Mouse (Mus musculus): ENCODE results near the gene Acacb. TPM values are rescaled to one million over a fixed set of nuclear protein-coding genes. Genes with fewer than 3 reads are reported as not detected.

The Acacb gene
- polyA plus RNA-seq, 1 experiment from 2014 or later: 1.4 TPM

DNA sequence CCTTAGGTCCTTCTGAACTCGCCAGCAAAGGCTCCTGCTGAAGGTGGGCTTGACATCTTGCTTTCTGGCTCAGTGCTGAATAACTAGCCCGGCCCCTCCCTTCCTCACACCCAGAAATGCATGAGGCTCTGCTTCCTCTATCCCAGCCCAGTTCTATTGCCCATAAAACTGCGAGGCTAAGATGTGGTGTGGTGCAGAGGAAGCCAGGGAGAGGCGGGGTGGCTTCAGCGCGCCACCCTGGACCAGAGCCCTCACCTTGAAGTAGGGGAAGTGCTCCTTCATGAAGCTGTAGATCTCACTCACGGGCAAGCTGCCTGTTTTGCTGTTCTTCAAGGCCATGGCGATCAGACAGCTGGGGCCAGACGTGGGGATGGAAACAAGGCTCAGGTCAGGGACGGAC lies 113.2 kb downstream of the Acacb start:
- Histone ChIP-seq H3K9ac (no peak overlapping the region), H3K9me3 (no peaks in the 10 kb centered on the region), H3K27me3 (replicated peaks) (no peaks in the 10 kb centered on the region), H3K27ac (no peak overlapping the region), H3K4me2 (replicated peaks) (no peak overlapping the region), H3K36me3 (no peaks in the 10 kb centered on the region), H3K4me3 (replicated peaks) (no peak overlapping the region), H3K4me1 (replicated peaks) (no peaks in the 10 kb centered on the region)
- ATAC-seq: no peak
- WGBS: 68% methylated on average over 10 of the region's 10 CpGs

GRCm38 (mm10) chr5:114261494-114261893 lies 115.2 kb downstream of the Acacb start:
- Histone ChIP-seq H3K27ac (no peak overlapping the region), H3K9ac (no peak overlapping the region), H3K4me1 (replicated peaks) (no peaks in the 10 kb centered on the region), H3K36me3 (no peaks in the 10 kb centered on the region), H3K4me3 (replicated peaks) (no peak overlapping the region), H3K27me3 (replicated peaks) (no peaks in the 10 kb centered on the region), H3K9me3 (no peaks in the 10 kb centered on the region), H3K4me2 (replicated peaks) (no peak overlapping the region)
- ATAC-seq: no peak

DNA sequence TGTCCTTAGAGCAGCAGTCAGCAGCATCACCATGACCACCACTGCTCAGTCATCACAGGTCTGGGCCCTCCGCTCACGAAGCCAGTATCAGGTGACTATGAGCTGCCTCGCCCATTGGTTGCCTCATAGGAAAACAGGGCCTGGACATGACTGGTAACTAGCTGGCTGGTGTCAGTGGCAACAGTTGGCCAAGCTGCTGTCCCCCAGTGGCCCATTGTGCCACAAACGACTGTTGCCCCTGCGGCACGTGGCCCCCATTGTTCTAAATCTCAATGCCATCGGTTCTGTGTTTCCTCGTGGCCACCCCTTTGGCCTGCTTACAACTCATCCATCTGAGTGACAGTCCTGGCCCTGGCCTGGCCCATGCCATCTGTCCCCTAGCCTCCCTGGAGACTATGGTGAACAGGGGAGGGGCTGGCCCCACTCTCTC lies 117.7 kb downstream of the Acacb start:
- Histone ChIP-seq H3K4me1 (replicated peaks) (0 out of 2 replicates have a peak, but pooled peaks cover 2% of the 10 kb centered on the region), H3K36me3 (no peaks in the 10 kb centered on the region), H3K27me3 (replicated peaks) (peaks cover 4% of the 10 kb centered on the region; the same call in 1 of the 2 replicates), H3K4me2 (replicated peaks) (no peak overlapping the region), H3K9ac (no peak overlapping the region), H3K27ac (no peak overlapping the region), H3K4me3 (replicated peaks) (no peak overlapping the region), H3K9me3 (no peaks in the 10 kb centered on the region)
- no peak for ATAC-seq
- 77% methylated on average over 8 of the region's 8 CpGs for WGBS

- Histone ChIP-seq H3K27ac (no peak overlapping the region), H3K9ac (no peak overlapping the region), H3K36me3 (no peaks in the 10 kb centered on the region), H3K9me3 (no peaks in the 10 kb centered on the region), H3K4me1 (replicated peaks) (0 out of 2 replicates have a peak, but pooled peaks cover 2% of the 10 kb centered on the region), H3K4me3 (replicated peaks) (no peak overlapping the region), H3K4me2 (replicated peaks) (no peak overlapping the region), H3K27me3 (replicated peaks) (peaks cover 7% of the 10 kb centered on the region; the same call in 1 of the 2 replicates)
- WGBS: 85% methylated on average over 8 of the region's 8 CpGs
- ATAC-seq: no peak
Observed at GRCm38 (mm10) chr5:114264791-114265190, 118.5 kb downstream of the Acacb start.

- Histone ChIP-seq H3K27me3 (replicated peaks) (peaks cover 43% of the 10 kb centered on the region), H3K36me3 (no peaks in the 10 kb centered on the region), H3K27ac (no peak overlapping the region), H3K4me2 (replicated peaks) (no peak overlapping the region), H3K4me3 (replicated peaks) (no peak overlapping the region), H3K4me1 (replicated peaks) (peaks cover 7% of the 10 kb centered on the region), H3K9ac (no peak overlapping the region), H3K9me3 (no peaks in the 10 kb centered on the region)
- 29% methylated on average over 7 of the region's 7 CpGs for WGBS
- ATAC-seq: no peak
Observed at GRCm38 (mm10) chr5:114268646-114269045, 122.3 kb downstream of the Acacb start.

DNA sequence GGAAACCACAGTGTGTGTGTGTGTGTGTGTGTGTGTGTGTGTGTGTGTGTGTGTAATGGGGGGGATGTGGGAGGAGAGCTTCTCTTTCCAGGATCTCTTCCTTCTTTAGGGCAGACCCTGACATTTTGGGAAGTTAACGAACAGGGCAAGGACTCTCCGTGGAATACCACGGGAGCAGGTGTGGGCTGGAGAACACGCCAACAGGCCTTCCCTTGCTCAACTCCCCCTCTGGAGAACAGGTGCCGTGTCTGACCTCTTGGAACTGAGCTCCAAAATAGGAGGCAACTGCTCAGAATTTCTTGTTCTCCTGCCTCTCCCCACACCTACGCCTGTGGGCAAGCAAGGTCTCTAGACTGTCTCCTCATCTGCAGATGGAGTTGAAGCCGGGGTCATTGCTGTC lies 123.2 kb downstream of the Acacb start:
- Histone ChIP-seq H3K4me1 (replicated peaks) (peaks cover 15% of the 10 kb centered on the region), H3K9me3 (no peaks in the 10 kb centered on the region), H3K4me2 (replicated peaks) (no peak overlapping the region), H3K27ac (no peak overlapping the region), H3K9ac (no peak overlapping the region), H3K27me3 (replicated peaks) (peaks cover 52% of the 10 kb centered on the region), H3K4me3 (replicated peaks) (no peak overlapping the region), H3K36me3 (no peaks in the 10 kb centered on the region)
- no peak for ATAC-seq
- 65% methylated on average over 7 of the region's 7 CpGs for WGBS

DNA sequence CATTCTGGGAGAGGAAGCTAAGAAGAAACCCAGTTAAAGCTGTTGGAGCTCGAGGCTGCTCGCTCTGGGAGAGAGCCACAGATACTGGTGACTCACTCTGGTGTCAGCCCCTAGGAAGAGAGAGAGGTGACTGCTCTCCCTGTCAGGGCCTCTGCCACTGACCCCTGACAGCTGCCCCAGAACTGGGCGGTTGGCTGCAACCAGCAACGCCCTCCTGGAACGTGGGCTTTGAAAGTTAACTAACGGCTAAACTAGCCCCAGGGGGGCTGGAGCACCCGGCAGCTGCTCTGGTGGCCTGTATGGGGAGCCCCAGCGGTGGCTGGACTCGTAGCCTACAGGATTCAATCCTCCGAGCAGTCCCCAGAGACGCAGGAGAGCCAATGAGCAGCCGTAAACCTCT lies 123.6 kb downstream of the Acacb start:
- WGBS: 17% methylated on average over 12 of the region's 12 CpGs
- no peak overlapping the region for H3K9ac ChIP-seq
- H3K9me3 ChIP-seq: no peaks in the 10 kb centered on the region
- H3K36me3 ChIP-seq: no peaks in the 10 kb centered on the region
- H3K4me3 ChIP-seq (replicated peaks): no peak overlapping the region
- no peak overlapping the region for H3K4me2 ChIP-seq (replicated peaks)
- ATAC-seq: no peak
- peaks cover 56% of the 10 kb centered on the region for H3K27me3 ChIP-seq (replicated peaks)
- peaks cover 17% of the 10 kb centered on the region for H3K4me1 ChIP-seq (replicated peaks)
- no peak overlapping the region for H3K27ac ChIP-seq

DNA sequence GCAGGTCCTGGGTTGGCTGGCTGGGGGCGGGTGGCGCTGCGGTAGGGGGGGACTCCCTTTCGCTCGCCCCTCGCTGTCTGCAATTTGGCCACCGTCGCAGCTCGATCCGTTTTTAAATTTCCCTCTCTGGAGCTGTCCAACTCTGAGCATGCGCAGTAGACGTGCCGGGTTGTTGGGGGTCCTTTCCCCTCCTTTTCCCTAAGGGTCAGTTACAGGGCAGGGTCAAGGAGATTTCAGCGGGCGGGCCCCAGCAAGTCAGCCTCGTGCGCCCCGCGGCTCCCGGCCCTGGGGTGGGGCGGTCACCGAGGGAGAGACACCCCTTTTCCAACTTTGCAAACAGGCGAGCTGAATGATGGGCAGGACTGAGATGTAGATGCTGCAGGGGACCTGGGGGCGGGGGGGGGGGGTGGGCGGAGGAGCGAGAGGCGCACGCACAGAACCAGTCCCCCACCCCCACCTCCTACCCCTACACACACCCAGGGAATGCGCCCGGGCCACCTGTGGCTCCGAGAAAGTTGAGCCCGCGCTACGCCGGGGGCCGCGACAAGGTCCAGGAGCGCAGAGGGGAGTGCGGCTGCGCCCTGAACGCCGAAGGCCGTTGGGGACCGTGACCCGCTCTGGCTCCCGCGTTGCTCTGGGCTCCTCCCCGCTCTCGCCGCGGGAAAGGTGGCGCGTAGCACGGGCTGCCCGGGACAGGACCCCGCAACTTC lies 127.5 kb downstream of the Acacb start, which contains the start of gene Foxn4:
Gene Foxn4 (minus strand): TSS at position 115 of the 710 bp plus-strand sequence.
- peaks cover 87% of the 10 kb centered on the region for H3K27me3 ChIP-seq (replicated peaks)
- H3K9ac ChIP-seq: no peak within 1 kb of the TSS
- no peaks in the 10 kb centered on the region for H3K9me3 ChIP-seq
- H3K36me3 ChIP-seq: no peaks in the 10 kb centered on the region
- H3K4me2 ChIP-seq (replicated peaks): peak within 1 kb of the TSS; percentile 66
- 1% methylated on average over 49 of the region's 56 CpGs for WGBS
- ATAC-seq: 0 out of 2 replicates have a peak, but pooled peaks have one; percentile 31
- H3K4me1 ChIP-seq (replicated peaks): peaks cover 15% of the 10 kb centered on the region
- H3K4me3 ChIP-seq (replicated peaks): peak within 1 kb of the TSS; percentile 29
- no peak within 1 kb of the TSS for H3K27ac ChIP-seq

DNA sequence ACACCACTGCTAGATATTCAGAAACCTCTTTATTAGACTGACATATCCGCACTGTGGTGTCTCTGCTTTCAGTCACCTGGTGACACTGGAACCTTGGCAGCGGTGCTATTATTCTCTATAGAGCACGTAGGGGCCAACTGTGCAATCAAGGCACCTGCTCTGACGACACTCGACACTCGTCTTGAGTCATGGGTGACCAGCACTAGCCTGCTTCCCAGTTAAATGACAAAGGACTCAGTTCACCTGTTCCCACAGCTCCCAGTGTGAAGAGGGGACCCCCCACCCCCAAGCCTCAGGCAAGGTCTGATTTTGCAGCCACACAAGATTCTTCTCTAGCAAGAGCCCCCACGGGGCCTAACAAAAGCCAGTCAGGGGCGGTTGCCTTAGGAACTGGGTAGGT lies 129.0 kb downstream of the Acacb start:
- H3K27me3 ChIP-seq (replicated peaks): peaks cover 78% of the 10 kb centered on the region
- no peak overlapping the region for H3K27ac ChIP-seq
- 31% methylated on average over 8 of the region's 8 CpGs for WGBS
- H3K4me2 ChIP-seq (replicated peaks): no peak overlapping the region
- H3K4me3 ChIP-seq (replicated peaks): no peak overlapping the region
- no peak for ATAC-seq
- H3K4me1 ChIP-seq (replicated peaks): peaks cover 15% of the 10 kb centered on the region
- no peaks in the 10 kb centered on the region for H3K36me3 ChIP-seq
- no peaks in the 10 kb centered on the region for H3K9me3 ChIP-seq
- H3K9ac ChIP-seq: no peak overlapping the region

GRCm38 (mm10) chr5:114275991-114276390 lies 129.7 kb downstream of the Acacb start:
- no peak overlapping the region for H3K4me3 ChIP-seq (replicated peaks)
- H3K27ac ChIP-seq: no peak overlapping the region
- H3K4me2 ChIP-seq (replicated peaks): no peak overlapping the region
- H3K9ac ChIP-seq: no peak overlapping the region
- ATAC-seq: no peak
- H3K27me3 ChIP-seq (replicated peaks): peaks cover 72% of the 10 kb centered on the region
- H3K9me3 ChIP-seq: no peaks in the 10 kb centered on the region
- whole genome bisulfite sequencing: 43% methylated on average over 16 of the region's 16 CpGs
- peaks cover 15% of the 10 kb centered on the region for H3K4me1 ChIP-seq (replicated peaks)
- H3K36me3 ChIP-seq: no peaks in the 10 kb centered on the region

DNA sequence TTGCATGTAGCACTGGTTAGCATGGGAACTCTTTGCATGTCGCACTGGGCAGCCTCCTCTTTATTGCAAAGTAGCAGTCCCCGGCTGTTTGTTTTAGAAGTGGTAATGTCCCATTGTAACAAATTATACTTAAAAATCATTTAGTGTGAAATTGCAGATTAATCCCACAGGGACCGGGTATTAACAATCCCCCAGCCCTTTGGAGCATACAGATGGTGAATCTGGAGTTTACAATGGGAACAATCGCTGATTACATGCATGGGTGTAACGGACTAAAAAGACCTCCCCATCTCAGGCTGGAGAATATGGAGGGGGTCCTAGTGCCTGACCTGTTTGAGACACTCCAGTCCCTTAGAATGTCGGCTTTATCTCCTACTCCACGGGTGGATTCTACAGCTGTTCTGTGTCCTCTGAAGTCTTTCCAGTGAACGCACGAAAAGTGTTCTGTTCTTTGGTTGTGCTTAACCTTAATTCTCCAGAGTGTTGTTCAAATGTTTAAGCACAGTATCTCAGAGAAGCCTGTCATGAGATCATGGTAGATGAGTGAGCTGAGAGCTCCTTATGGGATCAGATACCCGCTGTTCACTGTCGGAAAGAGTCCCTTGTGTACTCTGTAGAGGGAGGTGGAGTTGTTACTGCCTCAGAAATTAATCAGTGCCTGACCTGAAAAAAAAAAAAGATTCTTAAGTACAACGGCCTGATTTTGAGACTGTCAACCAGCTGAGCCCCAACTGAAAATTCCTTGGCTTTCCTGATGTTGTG lies 133.2 kb downstream of the Acacb start:
- Histone ChIP-seq H3K9me3 (no peaks in the 10 kb centered on the region), H3K27me3 (replicated peaks) (peaks cover 38% of the 10 kb centered on the region), H3K36me3 (no peaks in the 10 kb centered on the region), H3K9ac (no peak overlapping the region), H3K27ac (no peak overlapping the region), H3K4me3 (replicated peaks) (no peak overlapping the region), H3K4me1 (replicated peaks) (0 out of 2 replicates have a peak, but pooled peaks cover under 1% of the 10 kb centered on the region), H3K4me2 (replicated peaks) (no peak overlapping the region)
- no peak for ATAC-seq
- WGBS: 51% methylated on average over 12 of the region's 12 CpGs

DNA sequence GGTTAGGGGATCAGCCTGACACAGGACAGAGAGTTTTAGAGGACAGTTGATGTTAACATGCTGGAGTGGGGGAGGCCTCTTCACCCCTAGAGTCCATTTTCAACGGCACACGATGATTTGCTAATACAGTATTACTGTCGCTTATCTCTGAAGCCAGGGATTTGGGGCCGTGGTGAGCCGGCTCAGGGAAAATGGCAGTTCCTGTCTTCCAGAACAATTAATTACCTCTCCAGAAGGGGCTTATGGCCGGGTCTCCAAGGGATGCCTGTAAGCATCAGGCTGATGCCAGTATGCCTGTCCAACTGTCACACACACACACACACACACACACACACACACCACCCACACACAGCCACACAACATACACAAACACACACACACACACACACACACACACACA lies 136.0 kb downstream of the Acacb start:
- Histone ChIP-seq H3K4me2 (replicated peaks) (no peak overlapping the region), H3K27me3 (replicated peaks) (peaks cover 12% of the 10 kb centered on the region), H3K9ac (no peak overlapping the region), H3K9me3 (no peaks in the 10 kb centered on the region), H3K27ac (no peak overlapping the region), H3K4me1 (replicated peaks) (no peaks in the 10 kb centered on the region), H3K36me3 (no peaks in the 10 kb centered on the region), H3K4me3 (replicated peaks) (no peak overlapping the region)
- WGBS: 33% methylated on average over 6 of the region's 6 CpGs
- ATAC-seq: no peak

Measured in intestine, embryonic 15.5 days (tissue).